Mouse (Mus musculus) forebrain, embryonic 12.5 days (tissue): ENCODE results near the gene Sh3bgrl2. TPM values are rescaled to one million over a fixed set of nuclear protein-coding genes. Genes with fewer than 3 reads are reported as not detected.

ENCODE experiments used
- ATAC-seq: fragments of 200-750 bp; cut with Nextera tagmentation; 2 replicates; pipeline ENCODE4 v1.8.0; 2017; ENCODE audit warnings: moderate TSS enrichment; ENCODE audit not compliant: low FRiP score
- H3K27ac ChIP-seq: fragments of 300-500 bp; sonication (generic); 2 replicates; pipeline ENCODE4 v1.5.1; 2016; ENCODE audit warnings: mild to moderate bottlenecking
- H3K27me3 ChIP-seq: fragments of 300-500 bp; sonication (generic); 2 replicates; pipeline ENCODE4 v1.6.1; 2016; ENCODE audit warnings: mild to moderate bottlenecking
- H3K36me3 ChIP-seq: fragments of 300-500 bp; sonication (generic); replicated peaks from 2 replicates; pipeline ENCODE4 v1.6.1; 2016; ENCODE audit warnings: mild to moderate bottlenecking
- H3K4me1 ChIP-seq: fragments of 300-500 bp; sonication (generic); 2 replicates; pipeline ENCODE4 v1.6.1; 2016
- H3K4me2 ChIP-seq: fragments of 300-500 bp; sonication (generic); 2 replicates; pipeline ENCODE4 v1.6.1; 2016; ENCODE audit warnings: mild to moderate bottlenecking, moderate library complexity
- H3K4me3 ChIP-seq: fragments of 300-500 bp; sonication (generic); replicated peaks from 2 replicates; pipeline ENCODE4 v1.5.1; 2016; ENCODE audit warnings: mild to moderate bottlenecking
- H3K9ac ChIP-seq: fragments of 300-500 bp; sonication (generic); 2 replicates; pipeline ENCODE4 v1.6.1; 2016; ENCODE audit warnings: mild to moderate bottlenecking
- H3K9me3 ChIP-seq: fragments of 300-500 bp; sonication (generic); 2 replicates; pipeline ENCODE4 v1.6.1; 2016
- WGBS: fragments of 180-500 bp; shearing (Covaris S2); methylation state at CpG from one replicate; pipeline ENCODE4 v1.1.7; 2016; 5-methylcytosine and 5-hydroxymethylcytosine counted together
- polyA plus RNA-seq: library from polyadenylated mRNA; unstranded; fragments of >200 nt; fragmentation: Nextera tagmentation; extraction: Ambion mirVana; gene quantifications from 2 replicates; pipeline ENCODE4 v1.2.1, GENCODE M21; 2016

The Sh3bgrl2 gene
- polyA plus RNA-seq, 1 experiment from 2014 or later = 11.3 TPM

- ATAC-seq = no peak
- H3K4me3 ChIP-seq = no peak overlapping the region
- H3K4me1 ChIP-seq = 0 out of 2 replicates have a peak, but pooled peaks cover 3% of the 10 kb centered on the region
- H3K27ac ChIP-seq = no peak overlapping the region
- no peak overlapping the region for H3K9ac ChIP-seq
- no peaks in the 10 kb centered on the region for H3K36me3 ChIP-seq
- H3K9me3 ChIP-seq = no peaks in the 10 kb centered on the region
- H3K4me2 ChIP-seq = no peak overlapping the region
- peaks cover 11% of the 10 kb centered on the region for H3K27me3 ChIP-seq
These were observed 2.9 kb upstream of the Sh3bgrl2 start for GRCm38 (mm10) chr9:83545240-83545639.

GRCm38 (mm10) chr9:83546316-83546715, 1.8 kb upstream of the Sh3bgrl2 start:
- H3K9ac ChIP-seq = no peak overlapping the region
- no peak for ATAC-seq
- H3K36me3 ChIP-seq = no peaks in the 10 kb centered on the region
- no peak overlapping the region for H3K4me3 ChIP-seq
- 0 out of 2 replicates have a peak, but pooled peaks cover 3% of the 10 kb centered on the region for H3K4me1 ChIP-seq
- H3K4me2 ChIP-seq = no peak overlapping the region
- H3K9me3 ChIP-seq = no peaks in the 10 kb centered on the region
- no peak overlapping the region for H3K27ac ChIP-seq
- 87% methylated on average over 7 of the region's 7 CpGs for WGBS
- peaks cover 11% of the 10 kb centered on the region for H3K27me3 ChIP-seq

DNA sequence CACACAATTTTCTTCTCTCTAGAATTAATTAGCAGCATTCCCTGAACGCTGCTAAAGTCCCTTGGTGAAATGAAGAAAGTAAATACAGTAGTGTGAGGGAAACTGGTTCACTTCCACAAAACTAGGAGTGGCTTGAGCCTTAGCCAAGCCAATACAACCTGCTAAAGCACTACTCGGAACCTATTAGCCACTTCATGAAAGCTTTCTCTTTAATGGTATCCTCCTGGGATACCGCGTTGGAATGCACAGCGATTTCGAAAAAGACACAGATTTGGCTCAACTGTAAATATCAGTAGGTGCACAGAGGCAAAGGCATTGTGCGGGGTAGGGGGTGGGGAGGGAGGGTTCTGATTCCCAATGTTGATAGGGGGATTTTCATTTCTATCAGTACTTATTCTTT, 898 bp upstream of the Sh3bgrl2 start:
- Histone ChIP-seq H3K4me2 (no peak overlapping the region), H3K4me1 (0 out of 2 replicates have a peak, but pooled peaks cover 3% of the 10 kb centered on the region), H3K4me3 (no peak overlapping the region), H3K27me3 (peaks cover 11% of the 10 kb centered on the region), H3K27ac (no peak overlapping the region), H3K9me3 (no peaks in the 10 kb centered on the region), H3K9ac (no peak overlapping the region), H3K36me3 (no peaks in the 10 kb centered on the region)
- no peak for ATAC-seq
- 78% methylated on average over 7 of the region's 7 CpGs for WGBS

- peaks cover 11% of the 10 kb centered on the region for H3K27me3 ChIP-seq
- no peak overlapping the region for H3K4me3 ChIP-seq
- 91% methylated on average over 6 of the region's 6 CpGs for WGBS
- H3K9me3 ChIP-seq = no peaks in the 10 kb centered on the region
- no peak overlapping the region for H3K9ac ChIP-seq
- ATAC-seq = no peak
- H3K4me2 ChIP-seq = no peak overlapping the region
- H3K36me3 ChIP-seq = no peaks in the 10 kb centered on the region
- H3K4me1 ChIP-seq = 0 out of 2 replicates have a peak, but pooled peaks cover 3% of the 10 kb centered on the region
- no peak overlapping the region for H3K27ac ChIP-seq
These were observed 1.7 kb downstream of the Sh3bgrl2 start for GRCm38 (mm10) chr9:83549866-83550265.

DNA sequence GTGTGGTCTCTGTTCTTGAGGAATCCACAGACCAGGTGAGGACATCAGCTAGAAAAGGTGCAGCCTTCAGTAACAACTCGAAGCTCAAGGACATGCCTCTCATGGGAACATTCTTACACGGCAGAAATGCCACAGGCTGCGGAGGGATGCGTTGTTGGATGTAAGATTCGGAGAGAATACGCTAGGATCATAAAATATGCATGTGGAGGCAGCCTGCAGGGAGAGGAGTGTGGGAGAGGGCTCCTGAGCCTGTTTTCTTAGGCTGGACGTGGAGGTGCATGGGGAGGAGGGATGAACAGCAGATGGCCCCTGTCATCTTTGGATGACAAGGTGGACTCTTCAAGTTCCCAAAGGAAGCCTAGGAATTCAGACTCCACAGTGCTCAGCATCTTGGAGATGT, 3.0 kb downstream of the Sh3bgrl2 start:
- no peak for ATAC-seq
- no peaks in the 10 kb centered on the region for H3K9me3 ChIP-seq
- H3K4me2 ChIP-seq = no peak overlapping the region
- peaks cover 11% of the 10 kb centered on the region for H3K27me3 ChIP-seq
- no peak overlapping the region for H3K9ac ChIP-seq
- no peak overlapping the region for H3K27ac ChIP-seq
- no peaks in the 10 kb centered on the region for H3K36me3 ChIP-seq
- 90% methylated on average over 7 of the region's 7 CpGs for WGBS
- 0 out of 2 replicates have a peak, but pooled peaks cover 3% of the 10 kb centered on the region for H3K4me1 ChIP-seq
- H3K4me3 ChIP-seq = no peak overlapping the region

DNA sequence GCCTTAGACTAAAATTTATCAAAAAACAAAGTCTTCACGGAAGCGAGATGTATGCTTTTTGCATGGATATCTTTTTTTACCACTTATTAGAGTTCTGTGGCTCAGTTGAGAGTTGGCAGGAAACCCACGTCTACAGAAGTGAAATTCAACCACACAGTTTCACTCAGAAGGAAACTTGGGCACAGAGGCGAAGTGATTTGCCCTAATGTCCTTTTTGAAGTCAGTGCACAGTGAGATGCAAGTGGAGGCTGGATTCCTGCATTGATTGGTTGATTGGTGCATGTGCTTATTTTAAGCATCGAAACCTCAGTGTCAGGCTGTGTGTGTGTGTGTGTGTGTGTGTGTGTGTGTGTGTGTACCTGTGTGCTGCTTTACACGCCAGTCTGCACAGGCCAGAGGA, 3.5 kb downstream of the Sh3bgrl2 start:
- peaks cover 9% of the 10 kb centered on the region for H3K4me1 ChIP-seq
- H3K4me3 ChIP-seq = no peak overlapping the region
- H3K9ac ChIP-seq = no peak overlapping the region
- H3K9me3 ChIP-seq = no peaks in the 10 kb centered on the region
- no peak overlapping the region for H3K4me2 ChIP-seq
- H3K27me3 ChIP-seq = peaks cover 11% of the 10 kb centered on the region
- no peak overlapping the region for H3K27ac ChIP-seq
- no peak for ATAC-seq
- WGBS = 91% methylated on average over 6 of the region's 6 CpGs
- H3K36me3 ChIP-seq = no peaks in the 10 kb centered on the region

DNA sequence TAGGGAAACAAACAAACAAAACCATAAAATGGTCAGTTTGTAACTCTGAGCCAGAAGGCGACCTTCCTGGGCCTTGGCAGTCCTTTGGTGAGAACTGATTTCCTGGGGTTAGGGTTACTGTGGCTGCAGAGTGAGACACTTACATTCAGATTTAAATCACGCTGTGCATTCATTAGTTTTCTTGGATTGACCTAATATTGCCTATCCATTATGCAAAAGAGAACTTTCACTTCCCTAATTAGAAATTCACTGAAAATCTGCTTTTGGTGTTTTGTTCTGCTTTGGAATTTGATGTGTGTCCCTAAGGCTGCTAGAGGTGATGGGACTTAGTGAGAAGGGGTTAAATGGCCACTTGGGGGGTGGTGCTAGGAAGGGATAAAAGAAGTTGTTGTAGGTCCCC, 7.5 kb downstream of the Sh3bgrl2 start:
- Histone ChIP-seq H3K4me3 (no peak overlapping the region), H3K36me3 (no peaks in the 10 kb centered on the region), H3K9me3 (no peaks in the 10 kb centered on the region), H3K9ac (no peak overlapping the region), H3K4me2 (no peak overlapping the region), H3K4me1 (peaks cover 14% of the 10 kb centered on the region), H3K27me3 (no peaks in the 10 kb centered on the region), H3K27ac (no peak overlapping the region)
- 66% methylated on average over 2 of the region's 2 CpGs for WGBS
- no peak for ATAC-seq

DNA sequence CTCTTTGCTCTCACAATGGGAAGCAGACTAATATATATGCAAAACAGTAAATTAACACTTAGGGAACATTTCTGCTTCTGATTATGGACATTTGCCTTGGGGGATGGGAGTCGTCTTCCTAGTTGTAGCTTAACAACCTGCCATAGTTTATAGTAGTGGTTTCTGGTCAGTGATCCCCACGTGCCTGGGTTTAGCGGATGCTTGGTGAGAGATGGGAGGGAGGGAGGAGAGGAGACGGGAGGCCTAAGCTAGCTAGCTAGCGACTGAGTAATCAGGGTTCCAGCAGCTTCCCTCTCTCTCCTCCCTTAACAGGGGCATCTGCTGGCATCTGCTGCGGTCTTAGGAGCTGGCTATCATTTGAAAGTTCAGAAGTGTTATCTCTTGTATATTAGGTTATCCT, 8.1 kb downstream of the Sh3bgrl2 start:
- Histone ChIP-seq H3K9me3 (no peaks in the 10 kb centered on the region), H3K9ac (no peak overlapping the region), H3K36me3 (no peaks in the 10 kb centered on the region), H3K4me2 (no peak overlapping the region), H3K27ac (no peak overlapping the region), H3K4me1 (peaks cover 14% of the 10 kb centered on the region), H3K27me3 (no peaks in the 10 kb centered on the region), H3K4me3 (no peak overlapping the region)
- peak; percentile 57; the same call in 1 of the 2 replicates for ATAC-seq
- WGBS = 44% methylated on average over 6 of the region's 6 CpGs

DNA sequence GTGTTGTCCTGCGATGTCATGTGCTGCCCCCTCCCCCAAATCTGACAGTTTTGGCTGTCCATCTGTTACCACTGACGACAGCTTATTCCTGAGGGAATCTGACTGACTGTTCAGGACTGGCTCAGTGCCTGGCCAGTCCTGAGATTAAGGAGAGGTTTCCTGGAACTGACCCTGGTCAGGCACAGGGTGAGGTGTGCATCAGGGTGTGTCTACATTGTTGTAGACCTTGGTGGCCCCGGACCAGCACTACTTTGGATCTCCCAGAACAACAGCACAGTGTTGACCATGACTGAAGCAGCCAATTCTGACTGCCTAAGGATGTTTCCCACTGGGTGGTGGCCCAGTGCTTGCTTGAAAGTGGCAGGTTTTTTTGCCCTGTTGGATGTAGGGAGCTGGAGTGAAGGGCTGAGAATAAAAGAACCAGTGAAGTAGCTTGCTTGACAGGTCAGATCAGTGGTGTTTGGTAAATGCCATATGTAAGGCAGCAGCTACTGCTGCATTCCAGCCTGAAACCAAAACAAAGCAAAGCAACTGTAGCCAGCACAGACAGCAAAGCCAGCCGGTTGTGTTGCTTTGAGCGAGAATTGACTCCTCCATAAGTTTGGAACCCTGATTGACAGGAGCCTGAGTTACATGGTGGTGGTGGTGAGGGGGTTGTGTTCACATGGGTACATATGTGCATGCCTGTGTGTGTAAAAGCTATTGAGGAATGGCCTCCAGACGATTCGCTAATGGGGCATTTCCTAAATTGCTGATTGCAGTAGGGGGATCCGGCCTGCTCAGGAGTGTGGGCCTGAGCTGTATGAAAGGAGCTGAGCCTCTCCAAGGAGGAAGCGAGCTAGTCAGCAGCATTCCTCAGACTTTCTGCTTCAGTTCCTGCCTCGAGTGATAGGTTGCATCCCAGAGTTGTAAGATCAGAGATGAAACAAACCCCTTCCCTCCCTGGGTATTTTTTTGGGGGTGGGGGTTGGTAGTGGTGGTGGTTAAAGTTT, 8.9 kb downstream of the Sh3bgrl2 start:
- 63% methylated on average over 10 of the region's 10 CpGs for WGBS
- Histone ChIP-seq H3K9me3 (no peaks in the 10 kb centered on the region), H3K4me3 (no peak overlapping the region), H3K27me3 (no peaks in the 10 kb centered on the region), H3K27ac (0 out of 2 replicates have a peak overlapping the region, but pooled peaks have one; percentile 5), H3K9ac (no peak overlapping the region), H3K4me1 (peaks cover 14% of the 10 kb centered on the region), H3K36me3 (no peaks in the 10 kb centered on the region), H3K4me2 (no peak overlapping the region)
- ATAC-seq = peak; percentile 28

DNA sequence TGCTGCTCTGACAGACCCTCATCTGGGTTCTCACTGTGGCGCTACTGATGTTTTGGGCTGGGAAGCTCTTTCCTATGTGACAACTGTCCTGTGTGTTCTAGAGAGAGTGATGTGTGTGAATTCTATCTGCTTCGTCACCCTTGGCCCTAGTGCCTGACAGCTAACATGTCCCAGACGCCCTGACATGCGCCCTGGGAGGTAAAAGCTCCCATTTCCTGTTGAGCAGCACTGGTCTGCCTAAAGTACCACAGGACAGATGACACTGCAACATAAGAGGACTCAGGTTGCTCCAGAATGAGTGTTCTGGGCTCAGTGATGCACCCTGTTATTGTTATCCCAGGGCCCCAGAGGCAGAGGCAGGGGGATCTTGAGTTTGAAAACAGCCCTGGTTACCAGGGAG, 12.5 kb downstream of the Sh3bgrl2 start:
- Histone ChIP-seq H3K4me2 (no peak overlapping the region), H3K27ac (no peak overlapping the region), H3K4me1 (peaks cover 21% of the 10 kb centered on the region), H3K27me3 (no peaks in the 10 kb centered on the region), H3K9ac (no peak overlapping the region), H3K36me3 (no peaks in the 10 kb centered on the region), H3K9me3 (no peaks in the 10 kb centered on the region), H3K4me3 (no peak overlapping the region)
- ATAC-seq = no peak
- WGBS = 90% methylated on average over 4 of the region's 4 CpGs

DNA sequence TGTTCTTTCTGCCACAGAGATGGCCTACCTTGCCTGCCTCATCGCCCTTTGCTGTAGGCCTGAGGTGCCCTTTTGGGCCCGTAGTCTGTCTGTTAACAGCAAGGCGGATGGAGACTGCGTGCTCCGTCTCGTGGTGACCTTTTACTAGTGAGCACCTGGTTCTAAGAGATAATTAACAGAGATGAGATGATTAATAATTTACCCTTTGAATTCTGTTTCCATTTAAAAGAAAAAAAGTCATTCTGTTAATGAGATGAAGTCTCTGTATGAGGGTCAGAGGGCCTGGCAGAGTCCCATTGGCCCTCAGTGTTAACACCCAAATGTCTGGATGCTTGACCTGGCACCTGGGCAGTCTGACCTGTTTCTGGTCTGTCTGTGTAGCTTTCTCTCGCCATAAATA, 14.8 kb downstream of the Sh3bgrl2 start:
- no peak for ATAC-seq
- H3K4me3 ChIP-seq = no peak overlapping the region

GRCm38 (mm10) chr9:83563808-83564549, 15.9 kb downstream of the Sh3bgrl2 start:
- Histone ChIP-seq H3K27ac (no peak overlapping the region), H3K27me3 (no peaks in the 10 kb centered on the region), H3K4me3 (no peak overlapping the region), H3K9ac (no peak overlapping the region), H3K4me1 (peaks cover 7% of the 10 kb centered on the region; the same call in 1 of the 2 replicates), H3K36me3 (no peaks in the 10 kb centered on the region), H3K9me3 (no peaks in the 10 kb centered on the region), H3K4me2 (no peak overlapping the region)
- ATAC-seq = no peak
- WGBS = 49% methylated on average over 16 of the region's 16 CpGs

More for the DNA sequence above, 14.8 kb downstream of the Sh3bgrl2 start:
- Histone ChIP-seq H3K9ac (no peak overlapping the region), H3K9me3 (no peaks in the 10 kb centered on the region), H3K4me2 (no peak overlapping the region), H3K27ac (no peak overlapping the region), H3K36me3 (no peaks in the 10 kb centered on the region), H3K4me1 (peaks cover 7% of the 10 kb centered on the region; the same call in 1 of the 2 replicates), H3K27me3 (no peaks in the 10 kb centered on the region)
- 94% methylated on average over 7 of the region's 7 CpGs for WGBS
